Mouse (Mus musculus): ENCODE measurements around the gene Hs3st5.
"Not testable (repeated sequence)": the region's sequence is repeated elsewhere in the genome, so short reads cannot be mapped to it uniquely, and the experiment has no call there.

The Hs3st5 gene

DNA sequence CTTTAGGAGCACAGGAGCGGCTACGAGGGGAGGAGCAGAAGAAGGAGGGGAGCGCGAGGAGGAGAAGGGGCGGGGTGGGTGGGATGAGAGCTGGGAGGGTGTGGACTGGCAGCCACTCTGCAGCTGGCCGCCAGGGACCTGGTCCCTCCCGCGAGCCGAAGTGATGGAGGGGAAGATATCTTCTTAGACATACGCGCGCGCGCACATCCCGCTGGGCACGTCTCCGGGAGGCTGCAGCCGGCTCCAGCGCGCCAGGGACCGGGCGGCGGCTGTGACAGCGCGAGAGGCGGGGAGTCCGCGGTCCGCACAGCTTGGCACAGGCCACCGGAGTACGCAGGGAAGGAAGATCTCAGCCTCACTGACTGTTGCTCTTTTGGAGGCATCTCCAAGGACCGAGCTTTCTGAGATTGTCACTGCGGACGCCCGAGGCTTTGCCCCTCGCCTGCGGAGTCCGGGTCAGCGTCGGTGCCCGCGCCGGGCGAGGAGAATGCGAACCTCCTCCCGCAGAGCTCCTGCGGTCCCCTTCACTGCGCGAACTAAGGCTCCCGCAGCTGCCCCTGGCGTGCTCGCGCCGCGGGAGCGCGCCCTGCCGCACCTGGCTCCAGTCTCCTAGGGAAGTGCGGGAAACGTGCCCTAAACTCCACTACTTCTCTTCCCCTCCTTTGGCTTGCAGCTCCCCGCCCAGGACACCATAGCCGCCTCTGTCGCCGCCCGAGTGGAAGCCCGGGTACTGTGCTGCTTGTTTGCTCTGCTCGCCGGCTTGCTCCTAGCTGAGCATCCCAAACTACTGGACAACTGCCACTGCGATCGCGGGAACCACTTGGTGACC lies at the start of gene Hs3st5:
Gene Hs3st5 (plus strand): TSS at position 88 of the 829 bp plus-strand sequence.
- DNase-seq: peak; percentile 56 to 75

- DNase-seq: no peak
These were observed 38.0 kb upstream of the Hs3st5 start for GRCm38 (mm10) chr10:36468664-36469063.

- DNase-seq: no peak
These were observed 35.5 kb upstream of the Hs3st5 start for GRCm38 (mm10) chr10:36471135-36471534.

DNA sequence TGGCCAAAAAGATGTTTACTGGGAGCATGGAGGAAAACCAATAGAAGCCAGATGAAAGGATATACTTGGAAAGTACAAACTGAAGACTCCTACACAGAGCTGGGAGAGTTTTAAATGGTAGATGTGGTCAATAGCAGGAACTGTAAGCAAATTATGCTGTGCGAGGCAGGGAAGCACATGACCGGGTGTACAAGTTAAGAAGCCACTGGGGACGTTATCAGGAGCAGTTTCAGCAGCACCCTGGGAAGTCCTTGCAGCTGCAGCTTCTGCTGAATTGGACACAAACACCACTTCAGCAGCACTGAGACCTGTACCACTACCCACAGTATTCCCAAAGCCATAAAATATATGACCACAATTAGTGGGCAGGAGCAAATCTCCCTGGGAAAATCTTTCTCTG lies 31.8 kb upstream of the Hs3st5 start:
- no peak for DNase-seq

DNA sequence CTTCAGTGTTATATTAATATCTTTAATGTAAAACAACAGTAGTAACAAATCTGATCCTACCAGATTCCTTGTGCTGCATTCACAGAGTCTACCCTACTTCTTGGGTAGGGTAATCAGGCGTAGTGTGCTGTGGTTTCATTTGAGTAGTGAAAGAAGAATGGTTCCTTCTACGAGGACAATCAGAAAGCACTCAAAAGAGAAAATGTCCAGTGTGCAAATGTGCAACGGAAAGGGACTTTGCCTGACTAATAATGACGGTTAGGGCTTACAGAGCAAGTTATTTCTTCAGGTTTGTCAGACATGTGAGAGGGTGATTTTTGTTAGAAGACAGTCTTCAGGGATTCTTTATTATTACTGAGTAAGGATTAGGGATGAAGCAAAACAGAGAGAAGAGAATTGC lies 29.1 kb upstream of the Hs3st5 start:
- DNase-seq: no peak

DNA sequence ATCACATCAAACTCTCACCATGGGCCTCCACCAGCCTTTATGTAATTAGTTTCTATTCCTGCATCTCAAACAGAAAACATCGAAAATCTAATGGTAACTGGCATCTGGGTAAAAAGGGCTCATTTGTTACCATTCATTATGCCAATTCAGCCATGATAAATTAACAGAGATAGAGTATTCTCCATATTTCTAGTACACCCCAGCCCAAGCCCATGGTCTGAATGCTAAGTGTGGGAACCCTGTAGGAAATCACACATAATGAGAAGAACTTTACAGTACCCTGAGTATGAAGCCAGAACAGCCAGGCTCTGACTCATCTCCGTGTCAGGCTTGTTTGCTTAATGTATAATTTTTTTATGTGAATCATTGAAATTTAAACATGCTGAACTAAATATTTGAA lies 23.3 kb upstream of the Hs3st5 start:
- DNase-seq: no peak

GRCm38 (mm10) chr10:36484011-36484410 lies 22.6 kb upstream of the Hs3st5 start:
- no peak for DNase-seq

- DNase-seq: no peak
These were observed 21.8 kb upstream of the Hs3st5 start for GRCm38 (mm10) chr10:36484728-36485300.

- no peak for DNase-seq
These were observed 13.0 kb upstream of the Hs3st5 start for GRCm38 (mm10) chr10:36493566-36493965.

GRCm38 (mm10) chr10:36499713-36500112 lies 6.9 kb upstream of the Hs3st5 start:
- no peak for DNase-seq

DNA sequence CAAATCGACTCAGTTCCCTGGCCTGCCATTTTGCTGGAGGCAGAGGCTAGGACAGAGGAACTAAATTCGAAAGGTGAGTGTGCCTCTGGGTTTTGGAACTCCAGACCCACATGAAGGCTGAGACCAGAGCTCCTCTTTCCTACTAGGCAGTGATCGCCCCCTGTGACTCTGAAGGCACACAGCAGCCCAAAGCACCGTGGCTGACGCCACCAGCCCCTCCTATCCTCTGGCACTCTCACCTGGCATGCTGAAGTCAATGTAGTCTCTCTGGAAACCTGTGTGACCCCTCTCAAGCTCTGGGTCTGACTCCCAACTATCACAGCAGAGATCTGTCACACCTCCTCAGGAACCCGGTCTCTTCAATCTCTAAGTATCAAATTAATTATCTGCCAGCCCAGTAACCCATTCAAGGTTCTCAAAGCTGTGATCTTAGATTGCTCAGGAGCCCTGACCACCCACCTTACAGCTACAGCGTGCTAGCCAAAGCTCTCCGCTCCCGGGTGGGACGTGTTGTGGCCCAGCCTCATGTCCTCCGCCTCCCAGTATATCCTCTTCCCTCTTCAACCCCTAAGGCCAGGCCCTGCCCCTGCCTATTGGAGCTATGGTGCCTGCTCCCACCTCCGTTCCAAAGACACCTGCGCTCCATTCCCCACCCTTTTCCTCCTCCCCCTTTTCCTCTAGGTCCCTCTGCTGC lies 434 bp upstream of the Hs3st5 start:
- peak; percentile 18 to 28 for DNase-seq

GRCm38 (mm10) chr10:36507556-36507870 lies 899 bp downstream of the Hs3st5 start:
- no peak for DNase-seq

GRCm38 (mm10) chr10:36507991-36508546 lies 1.5 kb downstream of the Hs3st5 start:
- DNase-seq: peak; percentile 2 to 9

- no peak for DNase-seq
These were observed 2.9 kb downstream of the Hs3st5 start for GRCm38 (mm10) chr10:36509477-36509876.

GRCm38 (mm10) chr10:36523881-36524280 lies 17.3 kb downstream of the Hs3st5 start:
- DNase-seq: no peak

DNA sequence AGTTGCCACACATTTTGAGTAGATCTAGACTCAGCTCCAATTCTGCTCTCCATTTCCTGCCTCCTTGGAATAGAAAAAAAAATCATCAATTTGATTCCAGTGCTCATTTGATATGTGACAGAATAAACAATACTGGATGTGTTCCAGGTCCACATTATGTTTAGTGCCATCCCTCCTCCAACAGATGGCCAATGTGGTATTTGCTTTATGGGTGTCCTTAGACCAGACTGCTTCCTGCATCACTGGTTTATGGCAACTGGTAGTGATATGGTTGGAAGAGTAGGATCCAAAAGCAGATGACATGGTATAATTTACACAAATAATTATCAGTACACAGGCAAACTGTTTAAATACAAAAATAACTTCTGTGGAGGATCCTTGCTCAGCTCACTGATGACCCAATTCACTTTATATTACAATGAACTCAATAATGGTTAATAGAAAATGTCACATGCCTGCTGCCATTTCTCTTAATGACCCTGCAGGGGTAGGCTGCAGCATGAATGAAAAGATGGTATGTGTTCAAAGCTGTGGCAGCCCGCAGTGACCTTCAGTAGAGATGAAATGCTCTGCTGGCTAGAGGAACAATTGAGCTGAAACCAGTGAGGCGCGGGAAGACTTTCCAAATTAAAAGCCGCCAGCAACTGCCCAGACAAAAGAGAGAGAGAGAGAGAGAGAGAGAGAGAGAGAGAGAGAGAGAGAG lies 27.2 kb downstream of the Hs3st5 start:
- no peak for DNase-seq

- no peak for DNase-seq
These were observed 40.0 kb downstream of the Hs3st5 start for GRCm38 (mm10) chr10:36546622-36547021.

- DNase-seq: not testable (repeated sequence)
These were observed 41.1 kb downstream of the Hs3st5 start for GRCm38 (mm10) chr10:36547713-36548112.

GRCm38 (mm10) chr10:36554057-36554456 lies 47.4 kb downstream of the Hs3st5 start:
- DNase-seq: no peak

GRCm38 (mm10) chr10:36554941-36555888 lies 48.6 kb downstream of the Hs3st5 start:
- DNase-seq: no peak

GRCm38 (mm10) chr10:36556128-36556527 lies 49.5 kb downstream of the Hs3st5 start:
- DNase-seq: no peak

GRCm38 (mm10) chr10:36557673-36558072 lies 51.1 kb downstream of the Hs3st5 start:
- DNase-seq: no peak
